Mouse (Mus musculus) layer of hippocampus, adult 9-10 months (tissue): ENCODE measurements around the gene Por.

ENCODE experiments used
- DNase-seq: peaks from one replicate; pipeline ENCODE4 v3.0.0; 2022; ENCODE audit warnings: low spot score

Por gene

DNA sequence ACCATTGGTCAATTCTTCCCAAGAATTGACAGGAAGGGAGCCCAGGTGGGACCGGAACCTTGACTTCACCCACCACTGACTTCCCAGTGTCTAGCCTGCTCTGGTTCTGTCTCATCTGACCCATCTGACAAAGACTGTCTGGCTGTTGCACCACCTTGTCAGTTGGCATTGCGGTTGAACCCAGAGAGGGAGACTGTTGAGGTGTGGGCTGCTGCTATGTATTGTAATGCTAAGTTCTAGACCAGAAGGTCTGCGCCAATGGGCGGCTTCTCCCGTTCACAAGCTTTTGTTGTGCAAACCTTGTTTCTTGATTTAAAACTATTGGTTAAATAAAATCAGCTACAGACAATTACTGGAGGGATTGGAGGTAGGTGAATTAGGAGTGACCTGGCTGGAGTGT lies 12.7 kb upstream of the Por start:
- DNase-seq: no peak

GRCm38 (mm10) chr5:135657703-135658373 lies 12.0 kb upstream of the Por start:
- no peak for DNase-seq

GRCm38 (mm10) chr5:135659956-135660355 lies 9.9 kb upstream of the Por start:
- no peak for DNase-seq

DNA sequence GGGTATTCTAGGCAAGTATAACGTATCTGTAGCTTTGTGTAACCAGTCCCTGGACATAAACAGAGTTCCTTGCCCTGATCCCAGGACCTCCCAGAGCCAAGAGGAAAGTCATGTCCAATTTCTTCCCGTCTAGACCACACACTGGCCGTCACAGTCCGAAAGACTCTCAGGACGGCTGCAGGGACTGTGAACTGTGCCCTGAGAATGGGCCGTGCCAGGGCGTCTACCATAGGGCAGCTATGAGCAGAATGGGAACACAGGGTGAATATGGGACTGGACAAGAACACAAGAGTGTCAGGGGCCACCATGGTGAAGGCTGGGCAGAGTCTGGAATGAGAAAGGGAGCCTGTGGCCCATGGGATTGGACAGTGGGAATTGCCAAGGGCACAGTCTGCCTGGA lies 9.3 kb upstream of the Por start:
- DNase-seq: no peak

DNA sequence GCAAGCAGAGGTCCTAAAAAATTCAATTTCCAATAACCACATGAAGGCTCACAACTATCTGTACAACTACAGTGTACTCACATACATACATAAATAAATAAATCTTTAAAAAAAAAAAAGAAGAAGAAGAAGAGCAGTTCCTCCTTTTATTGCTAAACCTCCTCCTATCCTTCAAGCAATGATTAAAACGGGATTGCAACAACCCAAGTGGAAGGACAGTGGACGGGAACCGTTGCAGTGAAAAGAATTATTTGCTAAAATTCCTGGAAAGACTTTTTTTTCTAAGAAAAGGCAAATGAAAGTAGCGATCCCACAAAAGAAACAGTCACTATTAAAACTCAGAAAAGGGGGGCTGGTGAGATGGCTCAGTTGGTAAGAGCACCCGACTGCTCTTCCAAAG lies 2.9 kb upstream of the Por start:
- DNase-seq: no peak

GRCm38 (mm10) chr5:135668071-135668470 lies 1.8 kb upstream of the Por start:
- no peak for DNase-seq

- no peak for DNase-seq
Observed at GRCm38 (mm10) chr5:135670881-135671280, 1.0 kb downstream of the Por start.

DNA sequence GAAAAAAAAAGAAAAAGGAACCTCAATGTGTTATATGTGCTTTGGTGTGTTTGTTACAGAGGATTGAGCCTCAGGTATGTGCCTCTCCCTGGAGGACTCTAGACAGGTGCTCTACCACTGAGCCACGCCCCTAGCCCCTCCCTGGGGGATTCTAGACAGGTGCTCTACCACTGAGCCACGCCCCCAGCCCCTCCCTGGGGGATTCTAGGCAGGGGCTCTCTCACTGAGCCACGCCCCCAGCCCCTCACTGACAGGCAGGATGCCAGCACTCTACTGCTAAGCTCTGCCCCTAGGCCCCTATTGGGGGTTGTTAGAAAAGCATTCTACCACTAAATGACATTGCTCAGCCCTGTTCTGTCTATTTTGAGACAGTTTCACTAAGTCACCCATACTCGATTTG lies 2.7 kb downstream of the Por start:
- DNase-seq: no peak

- no peak for DNase-seq
Observed at GRCm38 (mm10) chr5:135672980-135673379, 3.1 kb downstream of the Por start.

- no peak for DNase-seq
Observed at GRCm38 (mm10) chr5:135674349-135674775, 4.5 kb downstream of the Por start.

DNA sequence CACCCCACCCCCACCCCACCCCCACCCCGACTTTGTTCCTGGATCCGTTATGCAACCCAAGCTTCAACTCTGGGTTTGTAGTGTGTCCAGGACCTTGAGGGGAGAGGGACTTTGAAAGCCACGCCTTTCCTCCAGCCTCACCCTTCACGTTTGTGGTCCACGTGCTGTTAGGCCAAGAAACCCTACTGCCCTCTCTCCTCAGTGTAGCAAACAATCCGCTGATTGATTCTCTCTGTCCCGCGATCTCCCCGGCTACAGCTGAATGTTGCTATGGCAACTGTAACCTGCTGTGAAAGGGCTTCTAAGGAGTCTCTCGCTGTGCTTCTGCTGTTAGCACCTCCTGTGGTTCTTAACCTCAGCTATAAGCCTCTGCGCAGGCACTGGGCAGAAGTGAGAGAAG lies 5.0 kb downstream of the Por start:
- DNase-seq: peak; percentile 58

- DNase-seq: no peak
Observed at GRCm38 (mm10) chr5:135676696-135677095, 6.9 kb downstream of the Por start.

- DNase-seq: no peak
Observed at GRCm38 (mm10) chr5:135677251-135677650, 7.4 kb downstream of the Por start.

DNA sequence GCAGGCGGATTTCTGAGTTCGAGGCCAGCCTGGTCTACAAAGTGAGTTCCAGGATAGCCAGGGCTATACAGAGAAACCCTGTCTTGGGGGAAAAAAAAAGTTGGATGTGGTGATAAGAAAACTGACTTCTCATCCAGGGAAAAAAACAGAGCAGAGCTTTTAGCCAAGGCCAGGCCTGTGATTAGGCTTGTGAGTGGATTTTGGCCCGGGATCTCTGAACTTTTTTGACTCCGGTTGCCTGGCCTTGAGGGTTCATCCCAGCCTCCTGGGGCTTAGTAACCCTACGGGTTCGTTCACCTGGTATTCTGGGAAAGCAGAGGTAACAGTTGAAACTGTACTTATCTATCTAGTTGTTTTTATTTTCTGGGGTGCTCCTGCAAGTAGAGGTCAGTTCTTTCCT lies 8.6 kb downstream of the Por start:
- no peak for DNase-seq

DNA sequence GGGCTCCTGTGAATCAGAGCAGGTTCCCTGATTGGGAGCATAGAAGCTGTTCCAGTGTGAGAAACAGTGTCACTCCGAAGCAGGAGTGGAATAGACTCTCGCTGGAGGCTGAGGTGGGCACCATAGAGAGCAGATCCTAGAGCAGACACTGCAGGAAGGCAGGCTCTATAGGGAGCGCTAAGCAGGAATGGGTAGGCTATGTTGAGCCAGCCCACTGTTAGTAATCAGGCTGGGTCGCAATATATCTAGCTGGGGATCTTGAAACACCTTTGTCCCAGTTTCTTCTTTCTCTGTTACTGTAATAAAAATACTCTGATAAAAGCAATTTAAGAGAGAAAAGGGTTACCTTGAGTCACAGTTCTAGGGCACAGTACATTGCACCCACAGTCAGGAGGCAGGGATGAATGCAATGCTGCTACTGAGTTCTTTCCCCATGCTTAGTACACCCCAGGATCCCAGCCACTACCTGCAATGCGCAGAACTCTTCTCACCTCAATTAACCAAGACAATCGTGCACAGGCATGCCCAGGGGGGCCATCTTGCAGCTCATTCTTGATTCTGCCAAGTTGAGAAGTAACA lies 11.2 kb downstream of the Por start:
- no peak for DNase-seq

DNA sequence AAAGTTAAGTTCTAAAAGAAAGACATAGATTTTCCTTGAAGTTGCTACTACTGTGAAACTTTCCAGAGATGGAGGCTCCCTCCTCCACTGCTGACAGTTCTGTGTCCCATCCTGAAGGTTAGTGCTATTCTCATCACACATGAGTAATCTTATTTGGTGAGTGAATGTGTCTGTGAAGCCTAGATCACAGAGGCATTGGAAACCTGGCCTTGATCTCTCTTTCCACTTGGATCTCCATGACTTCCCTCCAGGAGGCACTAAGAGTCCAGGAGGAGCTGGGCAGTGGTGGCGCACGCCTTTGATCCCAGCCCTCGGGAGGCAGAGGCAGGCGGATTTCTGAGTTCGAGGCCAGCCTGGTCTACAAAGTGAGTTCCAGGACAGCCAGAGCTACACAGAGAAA lies 12.2 kb downstream of the Por start:
- DNase-seq: no peak

DNA sequence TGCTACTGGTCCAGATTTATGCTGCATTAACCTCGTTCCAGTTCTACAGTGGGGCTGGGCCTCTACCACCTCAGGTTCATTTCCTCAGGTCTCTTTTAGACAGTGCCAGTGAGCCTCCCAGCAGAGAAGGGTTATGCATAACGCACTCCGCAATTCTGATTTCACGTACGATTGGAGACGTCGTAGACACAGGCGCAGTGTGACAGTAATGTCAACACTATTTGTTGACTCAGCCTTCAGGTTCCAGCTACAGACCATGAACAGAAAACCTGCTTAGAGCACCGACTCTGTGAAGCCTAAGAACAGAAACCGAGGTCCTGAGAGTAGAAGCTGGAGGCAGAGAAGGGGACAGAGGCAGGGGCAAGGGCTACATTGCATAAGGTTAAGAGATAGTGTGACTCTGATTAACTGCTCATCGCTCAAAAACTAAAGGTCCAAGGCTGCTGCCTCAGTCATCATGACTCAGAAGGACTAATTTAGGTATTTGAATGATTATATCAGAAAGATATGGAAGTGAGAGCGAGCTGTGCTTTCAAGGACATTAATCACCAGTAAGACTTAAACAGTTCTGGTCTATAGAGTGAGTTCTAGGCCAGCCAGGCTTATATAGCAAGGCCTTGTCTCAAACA lies 13.2 kb downstream of the Por start:
- DNase-seq: no peak

DNA sequence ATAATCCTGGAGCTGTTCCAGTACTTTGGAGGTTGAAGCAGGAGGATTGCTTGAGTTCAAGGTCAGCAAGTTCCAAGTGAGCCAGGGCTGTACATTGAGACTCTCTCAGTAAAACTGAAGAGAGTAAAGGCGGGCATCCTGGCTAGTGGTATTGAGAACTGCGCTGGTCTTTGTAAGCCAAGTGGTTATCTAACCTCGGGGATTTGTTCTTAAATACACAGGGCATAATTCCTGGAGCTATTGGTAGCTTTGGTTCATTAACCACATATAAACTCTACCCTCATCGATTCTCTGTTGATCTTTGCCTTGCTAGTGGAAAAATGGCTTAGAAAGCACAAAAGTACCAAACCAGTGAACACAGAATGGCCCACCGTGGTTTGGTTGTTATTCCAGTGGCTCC lies 20.6 kb downstream of the Por start:
- DNase-seq: no peak

DNA sequence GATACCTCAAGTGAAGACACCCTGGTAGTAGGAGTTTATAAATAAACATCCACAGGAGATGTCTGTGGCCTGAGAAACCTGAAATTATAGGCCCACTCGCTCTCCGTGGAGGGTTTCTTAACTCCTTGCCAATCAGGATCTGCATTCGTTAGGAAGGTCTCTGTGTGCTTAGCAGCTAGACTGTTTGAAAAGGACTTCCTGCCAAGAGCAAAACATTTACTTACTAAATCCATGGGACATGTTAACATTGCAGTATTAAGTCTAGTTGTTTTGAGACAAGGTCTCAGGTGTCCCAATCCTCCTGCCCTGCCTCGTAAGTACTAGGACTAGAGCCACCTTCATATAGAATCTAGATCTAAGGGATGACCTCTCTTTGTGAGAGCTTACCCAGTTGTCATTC lies 21.4 kb downstream of the Por start:
- no peak for DNase-seq

- no peak for DNase-seq
Observed at GRCm38 (mm10) chr5:135693281-135693853, 23.5 kb downstream of the Por start.

DNA sequence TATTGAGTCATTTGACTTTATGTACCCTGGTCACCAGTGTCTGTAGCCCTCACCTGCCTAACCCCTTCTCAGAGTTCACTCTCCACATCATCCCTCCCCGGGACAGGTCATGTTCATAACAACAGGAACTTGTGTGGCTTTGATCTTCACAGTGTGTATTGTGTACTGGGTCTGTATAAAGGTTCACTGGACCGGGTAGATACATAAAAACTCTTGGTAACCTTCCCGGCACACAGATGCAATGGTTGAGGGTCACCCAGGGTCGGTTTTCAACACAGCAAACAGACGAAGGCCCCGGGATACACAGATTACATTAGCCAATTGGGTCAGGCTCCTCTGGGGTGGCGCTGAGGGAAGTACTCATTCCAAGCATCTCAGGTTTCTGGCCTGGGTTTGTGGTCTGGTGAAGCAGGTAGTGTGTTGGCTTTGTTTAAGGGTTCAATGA lies 25.5 kb downstream of the Por start:
- no peak for DNase-seq

DNA sequence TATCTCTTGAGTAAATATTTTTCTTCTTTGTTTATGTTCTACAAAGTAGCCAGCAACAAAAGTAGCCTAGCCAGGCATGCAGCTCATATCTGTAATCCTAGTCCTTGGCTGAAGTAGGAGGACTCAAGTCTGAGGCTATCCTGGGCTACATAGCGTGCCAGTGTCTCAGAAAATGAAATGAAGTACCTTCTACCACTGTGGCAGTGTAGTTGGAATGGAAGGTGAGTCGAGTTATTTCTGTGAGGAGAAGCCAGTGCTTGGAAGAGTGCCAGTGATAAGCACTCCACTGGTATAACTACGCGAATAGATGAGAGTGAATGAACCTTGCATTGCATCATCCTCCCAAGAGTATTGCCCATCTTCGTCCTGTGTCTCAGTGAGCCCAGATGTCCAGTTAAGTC lies 27.9 kb downstream of the Por start:
- DNase-seq: no peak

GRCm38 (mm10) chr5:135701601-135702000 lies 31.8 kb downstream of the Por start:
- DNase-seq: no peak
